Mouse (Mus musculus): Measurements from ENCODE around the gene 7420426K07Rik. TPM values are rescaled to one million over a fixed set of nuclear protein-coding genes. Genes with fewer than 3 reads are reported as not detected.

7420426K07Rik gene
- not detected for total RNA-seq (2022)

DNA sequence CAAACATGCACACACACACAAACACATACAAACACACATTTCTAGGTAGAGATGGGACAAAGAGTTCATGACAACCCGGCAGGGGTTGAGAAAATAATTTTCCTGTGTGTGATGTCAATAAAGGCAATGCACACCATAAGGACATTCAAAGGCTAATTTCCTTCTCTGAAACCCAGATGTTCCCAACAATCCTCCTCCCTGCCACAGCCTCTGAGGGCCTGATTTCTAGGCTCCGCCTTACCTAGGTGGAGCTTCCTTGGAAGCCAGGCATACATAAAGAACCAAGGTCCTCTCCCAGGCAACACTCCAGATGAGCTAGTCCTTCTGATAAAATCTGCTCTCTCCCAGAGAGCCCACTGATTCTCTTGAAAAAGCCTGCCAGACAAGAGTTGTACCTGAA is at the start of gene 7420426K07Rik:
Gene 7420426K07Rik (plus strand): TSS at position 301 of the 400 bp plus-strand sequence.
- DNase-seq (ENCODE audit: low spot score in 2 of 2) = no peak

- DNase-seq (ENCODE audit: low spot score in 2 of 2) = no peak
Measured at GRCm38 (mm10) chr9:98856210-98856609, 46.7 kb upstream of the 7420426K07Rik start, which contains the start of gene Prr23a2. Prr23a2 (plus strand) TSS chr9:98856494.

GRCm38 (mm10) chr9:98863463-98863862 is 39.5 kb upstream of the 7420426K07Rik start:
- no peak for DNase-seq (ENCODE audit: low spot score in 2 of 2)

DNA sequence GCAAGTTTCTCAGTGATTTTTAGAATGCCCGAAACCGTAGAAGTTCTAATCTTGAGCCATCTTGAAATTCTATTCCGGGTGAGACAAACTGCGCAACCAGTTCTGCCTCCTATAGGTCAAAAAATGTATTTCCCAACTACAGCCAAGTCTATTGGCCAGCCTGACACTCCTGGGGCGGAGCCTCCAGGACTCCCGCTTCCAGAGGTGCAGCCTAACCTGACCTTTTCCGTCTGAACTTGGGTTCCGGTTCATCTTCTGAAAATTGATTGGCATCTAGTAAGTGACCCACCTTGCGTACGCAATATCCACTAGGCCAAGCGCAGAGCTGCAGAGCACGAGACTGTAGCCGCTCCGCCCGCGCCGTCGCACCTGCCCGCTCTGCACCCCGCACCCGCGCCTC is 38.3 kb upstream of the 7420426K07Rik start, which contains the start of gene Prr23a3:
Gene Prr23a3 (plus strand): TSS at position 197 of the 400 bp plus-strand sequence.
- DNase-seq (ENCODE audit: low spot score in 2 of 2) = no peak

DNA sequence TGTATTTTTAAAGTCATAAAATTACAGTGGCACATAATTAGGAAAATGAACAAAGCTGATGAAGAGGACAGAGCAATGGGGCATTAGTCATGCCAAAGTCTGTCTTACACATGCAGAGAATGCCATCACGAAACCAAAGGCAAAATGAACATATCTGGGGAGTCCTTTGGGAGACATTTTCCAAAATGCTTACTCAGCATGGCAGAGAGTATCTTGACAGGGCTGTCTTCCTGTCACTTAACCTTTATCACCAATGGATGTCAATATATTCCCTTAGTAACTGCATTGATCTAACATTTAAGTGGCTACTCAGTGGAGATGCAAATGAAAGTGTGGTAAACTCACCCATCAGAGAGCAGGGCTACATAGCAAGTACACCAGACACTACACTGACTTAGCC is 1.4 kb upstream of the 7420426K07Rik start:
- no peak for DNase-seq (ENCODE audit: low spot score in 2 of 2)

GRCm38 (mm10) chr9:98920629-98921523 is 18.0 kb downstream of the 7420426K07Rik start:
- no peak for DNase-seq (ENCODE audit: low spot score in 2 of 2)

GRCm38 (mm10) chr9:98923119-98923518 is 20.2 kb downstream of the 7420426K07Rik start:
- no peak for DNase-seq (ENCODE audit: low spot score in 2 of 2)

GRCm38 (mm10) chr9:98924183-98924582 is 21.3 kb downstream of the 7420426K07Rik start:
- DNase-seq (ENCODE audit: low spot score in 2 of 2) = no peak

DNA sequence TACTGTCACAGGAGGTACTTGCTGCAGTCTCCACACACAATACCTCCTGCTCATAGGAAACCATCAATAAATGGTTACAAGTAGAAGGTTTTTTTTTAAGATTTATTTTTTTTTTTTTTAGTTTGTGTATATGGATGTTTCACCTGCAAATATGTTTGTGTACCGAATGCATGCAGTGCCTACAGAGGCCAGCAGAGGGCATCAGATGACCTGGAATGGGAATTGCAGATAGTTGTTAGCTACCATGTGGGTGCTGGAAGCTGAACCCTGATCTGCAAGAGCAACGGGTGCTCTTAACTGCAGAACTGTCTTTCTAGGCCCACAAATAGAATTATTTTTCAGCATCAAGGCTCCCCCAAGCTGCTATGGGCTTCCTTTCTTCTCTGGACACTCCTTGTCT is 26.6 kb downstream of the 7420426K07Rik start:
- DNase-seq (ENCODE audit: low spot score in 2 of 2) = no peak

GRCm38 (mm10) chr9:98932931-98933330 is 30.0 kb downstream of the 7420426K07Rik start:
- DNase-seq (ENCODE audit: low spot score in 2 of 2) = no peak

GRCm38 (mm10) chr9:98935190-98935909 is 32.4 kb downstream of the 7420426K07Rik start:
- DNase-seq (ENCODE audit: low spot score in 2 of 2) = no peak

DNA sequence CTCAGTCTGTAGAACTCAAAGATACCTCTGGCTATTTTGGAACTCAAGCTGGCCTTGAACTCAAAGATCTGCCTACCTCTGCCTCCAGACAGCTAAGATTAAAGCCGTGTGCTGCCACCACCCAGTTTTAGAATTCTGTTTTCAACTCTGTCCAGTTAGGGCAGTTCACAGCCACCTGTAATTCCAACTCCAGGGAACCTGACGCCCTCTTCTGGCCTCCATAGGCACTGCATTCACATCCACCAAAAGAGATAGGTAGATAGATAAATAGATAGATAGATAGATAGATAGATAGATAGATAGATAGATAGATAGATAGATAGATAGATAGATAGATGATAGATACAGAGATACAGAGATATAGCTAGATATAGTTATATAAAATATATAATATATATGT is 36.4 kb downstream of the 7420426K07Rik start:
- DNase-seq (ENCODE audit: low spot score in 2 of 2) = no peak

DNA sequence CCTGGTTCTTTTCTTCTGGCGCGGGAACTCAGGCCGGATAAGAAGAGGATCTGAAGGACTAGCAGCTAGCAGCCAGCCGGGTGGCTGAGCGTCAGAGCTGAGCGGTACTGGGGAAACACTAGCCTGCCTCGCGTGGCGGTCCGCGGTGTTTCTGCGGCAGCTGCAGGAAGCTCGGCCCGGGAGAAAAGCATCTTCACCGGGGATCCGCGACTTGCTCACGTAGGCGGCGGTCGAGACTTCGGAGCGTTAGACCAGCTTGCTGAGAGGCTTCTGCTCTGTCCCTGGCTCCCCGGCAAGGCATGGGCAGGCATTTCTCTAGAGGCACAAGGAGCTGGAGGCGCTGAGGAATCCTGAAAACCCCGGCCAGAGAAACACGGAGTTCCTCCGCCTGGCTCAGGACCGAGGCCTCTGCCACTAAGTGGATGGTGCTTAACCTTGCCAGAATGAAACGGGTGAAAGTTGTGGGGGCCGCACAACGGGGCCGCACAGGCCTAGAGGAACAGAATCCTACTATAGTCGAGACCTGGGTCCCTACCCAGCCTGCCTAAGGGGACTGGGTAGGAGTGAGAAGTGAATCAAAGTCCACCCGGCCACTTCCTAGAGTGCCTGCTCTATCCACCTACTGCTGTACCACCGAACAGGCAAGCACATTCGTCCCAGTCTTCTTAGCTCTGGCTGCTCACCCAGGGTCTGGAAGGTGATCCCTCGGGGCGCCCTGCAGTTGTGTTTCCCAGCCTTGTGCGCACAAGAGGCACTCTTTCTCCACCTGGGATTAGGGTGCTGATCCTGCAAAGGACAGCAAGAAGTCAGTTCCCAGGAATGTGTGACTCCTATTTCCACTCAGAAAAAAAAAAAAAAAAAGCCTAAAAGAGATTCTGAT is 49.5 kb downstream of the 7420426K07Rik start:
- no peak for DNase-seq (ENCODE audit: low spot score in 2 of 2)

- DNase-seq (ENCODE audit: low spot score in 2 of 2) = no peak
Measured at GRCm38 (mm10) chr9:98953291-98953690, 50.4 kb downstream of the 7420426K07Rik start.

DNA sequence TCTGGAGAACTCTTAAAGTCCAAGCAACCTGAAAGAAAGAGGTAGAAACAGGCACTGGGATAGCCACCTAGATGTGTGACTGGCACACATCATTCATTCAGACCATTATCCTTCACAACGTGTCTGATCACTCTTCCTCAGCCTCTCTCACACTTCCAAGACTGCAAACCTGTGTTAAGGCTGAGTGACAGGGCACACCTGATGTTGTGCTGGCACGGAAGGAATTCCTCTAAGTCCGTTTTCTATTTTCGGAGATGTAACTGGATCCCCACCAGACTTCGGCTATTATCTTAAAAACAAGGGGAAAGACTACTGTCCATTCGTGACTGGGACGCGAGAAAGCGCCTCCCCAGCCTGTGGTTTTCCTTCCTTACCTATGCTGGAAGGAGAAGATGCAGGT is 50.9 kb downstream of the 7420426K07Rik start:
- DNase-seq (ENCODE audit: low spot score in 2 of 2) = no peak

Other genes with a start within 250 kb of the 7420426K07Rik start
- gene Prr23a1, start 60.6 kb upstream of the 7420426K07Rik start, total RNA-seq (2022) = not detected
- not detected for gene Prr23a2, start 46.6 kb upstream of the 7420426K07Rik start, total RNA-seq (2022)
- gene Prr23a3, start 38.4 kb upstream of the 7420426K07Rik start, total RNA-seq (2022) = not detected
- gene Foxl2, start 52.2 kb downstream of the 7420426K07Rik start, total RNA-seq (2022) = 1 to 10 TPM in 1 of 4 experiments, under 1 TPM in 3; 0.52 to 1.1 (median 0.83) TPM
- gene Faim, start 83.3 kb downstream of the 7420426K07Rik start, total RNA-seq (2022) = 10 to 100 TPM; 45.8 to 55.6 (median 51.0) TPM
- gene Gm1123, start 132.6 kb downstream of the 7420426K07Rik start, total RNA-seq (2022) = under 1 TPM in 2 of 4 experiments, not detected in 2; 0.27 to 0.31 TPM
- gene Pik3cb, start 237.5 kb downstream of the 7420426K07Rik start, total RNA-seq (2022) = 10 to 100 TPM; 26.4 to 29.2 (median 27.6) TPM